Mouse (Mus musculus): Measurements from ENCODE around the gene Asgr1. TPM values are rescaled to one million over a fixed set of nuclear protein-coding genes. Genes with fewer than 3 reads are reported as not detected.
A peak's percentile ranks its signal among the peaks of the same experiment; 100 is the strongest.

The Asgr1 gene
- polyA plus RNA-seq (2015; fragmentation: Nextera tagmentation; extraction: Ambion mirVana): 1.3 and 1.4 TPM in 2 replicates

GRCm38 (mm10) chr11:70053898-70054570 lies at the start of gene Asgr1:
Gene Asgr1, plus strand, starts transcription at chr11:70054085.
- Histone ChIP-seq H3K4me3 (ENCODE audit: low read length) (no peak within 1 kb of the TSS), H3K27me3 (ENCODE audit: insufficient read depth, low read length) (no peaks in the 10 kb centered on the region), H3K9ac (replicated peaks; ENCODE audit: low read length) (no peak within 1 kb of the TSS; the same call in 1 of the 2 replicates), H3K27ac (ENCODE audit: low read length) (no peak within 1 kb of the TSS), H3K9me3 (ENCODE audit: low read length) (no peaks in the 10 kb centered on the region), H3K4me1 (ENCODE audit: insufficient read depth, low read length) (peaks cover 4% of the 10 kb centered on the region; the same call in 1 of the 2 replicates), H3K36me3 (ENCODE audit: insufficient read depth, low read length) (no peaks in the 10 kb centered on the region), H3K4me2 (replicated peaks; ENCODE audit: low read depth, low read length) (no peak within 1 kb of the TSS)
- 87% methylated on average over 10 of the region's 10 CpGs for WGBS
- no peak for ATAC-seq (ENCODE audit: low FRiP score, low TSS enrichment)

GRCm38 (mm10) chr11:70005521-70005920 lies 48.4 kb upstream of the Asgr1 start:
- no peak overlapping the region for H3K27ac ChIP-seq (ENCODE audit: low read length)
- no peak overlapping the region for H3K4me2 ChIP-seq (replicated peaks; ENCODE audit: low read depth, low read length)
- H3K9ac ChIP-seq (replicated peaks; ENCODE audit: low read length): no peak overlapping the region
- peaks cover 61% of the 10 kb centered on the region for H3K36me3 ChIP-seq (ENCODE audit: insufficient read depth, low read length)
- H3K4me1 ChIP-seq (ENCODE audit: insufficient read depth, low read length): peaks cover 25% of the 10 kb centered on the region
- 56% methylated on average over 5 of the region's 5 CpGs for WGBS
- H3K4me3 ChIP-seq (ENCODE audit: low read length): no peak overlapping the region
- peak; percentile 36; the same call in 1 of the 2 replicates for ATAC-seq (ENCODE audit: low FRiP score, low TSS enrichment)
- no peaks in the 10 kb centered on the region for H3K9me3 ChIP-seq (ENCODE audit: low read length)
- H3K27me3 ChIP-seq (ENCODE audit: insufficient read depth, low read length): no peaks in the 10 kb centered on the region

- WGBS: 73% methylated on average over 6 of the region's 6 CpGs
- no peaks in the 10 kb centered on the region for H3K27me3 ChIP-seq (ENCODE audit: insufficient read depth, low read length)
- H3K4me1 ChIP-seq (ENCODE audit: insufficient read depth, low read length): peaks cover 12% of the 10 kb centered on the region
- no peak overlapping the region for H3K4me2 ChIP-seq (replicated peaks; ENCODE audit: low read depth, low read length)
- no peak for ATAC-seq (ENCODE audit: low FRiP score, low TSS enrichment)
- no peak overlapping the region for H3K9ac ChIP-seq (replicated peaks; ENCODE audit: low read length)
- H3K9me3 ChIP-seq (ENCODE audit: low read length): no peaks in the 10 kb centered on the region
- no peak overlapping the region for H3K27ac ChIP-seq (ENCODE audit: low read length)
- H3K4me3 ChIP-seq (ENCODE audit: low read length): no peak overlapping the region
- peaks cover 85% of the 10 kb centered on the region for H3K36me3 ChIP-seq (ENCODE audit: insufficient read depth, low read length)
These were observed 43.9 kb upstream of the Asgr1 start for GRCm38 (mm10) chr11:70010033-70010432.

GRCm38 (mm10) chr11:70010548-70010947 lies 43.3 kb upstream of the Asgr1 start:
- WGBS: 83% methylated on average over 12 of the region's 12 CpGs
- ATAC-seq (ENCODE audit: low FRiP score, low TSS enrichment): no peak

GRCm38 (mm10) chr11:70010961-70011360 lies 42.9 kb upstream of the Asgr1 start:
- H3K4me2 ChIP-seq (replicated peaks; ENCODE audit: low read depth, low read length): no peak overlapping the region
- 87% methylated on average over 10 of the region's 10 CpGs for WGBS
- no peaks in the 10 kb centered on the region for H3K9me3 ChIP-seq (ENCODE audit: low read length)
- no peak overlapping the region for H3K4me3 ChIP-seq (ENCODE audit: low read length)
- H3K9ac ChIP-seq (replicated peaks; ENCODE audit: low read length): no peak overlapping the region
- ATAC-seq (ENCODE audit: low FRiP score, low TSS enrichment): no peak
- H3K27ac ChIP-seq (ENCODE audit: low read length): no peak overlapping the region
- peaks cover 16% of the 10 kb centered on the region for H3K4me1 ChIP-seq (ENCODE audit: insufficient read depth, low read length)
- H3K36me3 ChIP-seq (ENCODE audit: insufficient read depth, low read length): peaks cover 76% of the 10 kb centered on the region
- no peaks in the 10 kb centered on the region for H3K27me3 ChIP-seq (ENCODE audit: insufficient read depth, low read length)

More at GRCm38 (mm10) chr11:70010548-70010947, 43.3 kb upstream of the Asgr1 start:
- H3K4me2 ChIP-seq (replicated peaks; ENCODE audit: low read depth, low read length): no peak overlapping the region
- H3K9ac ChIP-seq (replicated peaks; ENCODE audit: low read length): no peak overlapping the region
- H3K36me3 ChIP-seq (ENCODE audit: insufficient read depth, low read length): peaks cover 80% of the 10 kb centered on the region
- H3K27me3 ChIP-seq (ENCODE audit: insufficient read depth, low read length): no peaks in the 10 kb centered on the region
- no peak overlapping the region for H3K27ac ChIP-seq (ENCODE audit: low read length)
- H3K9me3 ChIP-seq (ENCODE audit: low read length): no peaks in the 10 kb centered on the region
- peaks cover 14% of the 10 kb centered on the region for H3K4me1 ChIP-seq (ENCODE audit: insufficient read depth, low read length)
- H3K4me3 ChIP-seq (ENCODE audit: low read length): no peak overlapping the region

GRCm38 (mm10) chr11:70012931-70013330 lies 41.0 kb upstream of the Asgr1 start:
- H3K9ac ChIP-seq (replicated peaks; ENCODE audit: low read length): no peak overlapping the region
- H3K4me2 ChIP-seq (replicated peaks; ENCODE audit: low read depth, low read length): no peak overlapping the region
- H3K9me3 ChIP-seq (ENCODE audit: low read length): no peaks in the 10 kb centered on the region
- 89% methylated on average over 9 of the region's 9 CpGs for WGBS
- no peaks in the 10 kb centered on the region for H3K27me3 ChIP-seq (ENCODE audit: insufficient read depth, low read length)
- ATAC-seq (ENCODE audit: low FRiP score, low TSS enrichment): no peak
- peaks cover 29% of the 10 kb centered on the region for H3K4me1 ChIP-seq (ENCODE audit: insufficient read depth, low read length)
- no peak overlapping the region for H3K4me3 ChIP-seq (ENCODE audit: low read length)
- H3K36me3 ChIP-seq (ENCODE audit: insufficient read depth, low read length): peaks cover 57% of the 10 kb centered on the region
- no peak overlapping the region for H3K27ac ChIP-seq (ENCODE audit: low read length)

- H3K9ac ChIP-seq (replicated peaks; ENCODE audit: low read length): no peak overlapping the region
- H3K9me3 ChIP-seq (ENCODE audit: low read length): no peaks in the 10 kb centered on the region
- peaks cover 52% of the 10 kb centered on the region for H3K36me3 ChIP-seq (ENCODE audit: insufficient read depth, low read length)
- no peak overlapping the region for H3K27ac ChIP-seq (ENCODE audit: low read length)
- no peaks in the 10 kb centered on the region for H3K27me3 ChIP-seq (ENCODE audit: insufficient read depth, low read length)
- H3K4me1 ChIP-seq (ENCODE audit: insufficient read depth, low read length): peaks cover 32% of the 10 kb centered on the region
- H3K4me3 ChIP-seq (ENCODE audit: low read length): no peak overlapping the region
- WGBS: 87% methylated on average over 3 of the region's 3 CpGs
- no peak for ATAC-seq (ENCODE audit: low FRiP score, low TSS enrichment)
- no peak overlapping the region for H3K4me2 ChIP-seq (replicated peaks; ENCODE audit: low read depth, low read length)
These were observed 40.5 kb upstream of the Asgr1 start for GRCm38 (mm10) chr11:70013408-70013807.

- Histone ChIP-seq H3K9ac (replicated peaks; ENCODE audit: low read length) (peak overlapping the region; percentile 81; the same call in 1 of the 2 replicates), H3K4me2 (replicated peaks; ENCODE audit: low read depth, low read length) (peak overlapping the region; percentile 90; the same call in 1 of the 2 replicates), H3K4me1 (ENCODE audit: insufficient read depth, low read length) (peaks cover 38% of the 10 kb centered on the region), H3K4me3 (ENCODE audit: low read length) (no peak overlapping the region), H3K36me3 (ENCODE audit: insufficient read depth, low read length) (peaks cover 45% of the 10 kb centered on the region), H3K27me3 (ENCODE audit: insufficient read depth, low read length) (no peaks in the 10 kb centered on the region), H3K27ac (ENCODE audit: low read length) (peak overlapping the region; percentile 84; the same call in 1 of the 2 replicates), H3K9me3 (ENCODE audit: low read length) (no peaks in the 10 kb centered on the region)
- ATAC-seq (ENCODE audit: low FRiP score, low TSS enrichment): no peak
- 43% methylated on average over 5 of the region's 5 CpGs for WGBS
These were observed 39.8 kb upstream of the Asgr1 start for GRCm38 (mm10) chr11:70014051-70014450.

- H3K4me1 ChIP-seq (ENCODE audit: insufficient read depth, low read length): peaks cover 47% of the 10 kb centered on the region
- no peaks in the 10 kb centered on the region for H3K27me3 ChIP-seq (ENCODE audit: insufficient read depth, low read length)
- H3K4me3 ChIP-seq (ENCODE audit: low read length): peak within 1 kb of the TSS; percentile 72
- peak within 1 kb of the TSS; percentile 90 for H3K4me2 ChIP-seq (replicated peaks; ENCODE audit: low read depth, low read length)
- peak within 1 kb of the TSS; percentile 84 for H3K27ac ChIP-seq (ENCODE audit: low read length)
- peak; percentile 85 for ATAC-seq (ENCODE audit: low FRiP score, low TSS enrichment)
- peaks cover 36% of the 10 kb centered on the region for H3K36me3 ChIP-seq (ENCODE audit: insufficient read depth, low read length)
- peak within 1 kb of the TSS; percentile 81 for H3K9ac ChIP-seq (replicated peaks; ENCODE audit: low read length)
- H3K9me3 ChIP-seq (ENCODE audit: low read length): no peaks in the 10 kb centered on the region
- under 1% methylated on average over 35 of the region's 35 CpGs for WGBS
These were observed 38.9 kb upstream of the Asgr1 start, which contains the start of gene Acadvl for GRCm38 (mm10) chr11:70014880-70015558. Gene Acadvl, minus strand, starts transcription at chr11:70015411.

- peak overlapping the region; percentile 72; the same call in 1 of the 2 replicates for H3K4me3 ChIP-seq (ENCODE audit: low read length)
- no peaks in the 10 kb centered on the region for H3K9me3 ChIP-seq (ENCODE audit: low read length)
- no peak for ATAC-seq (ENCODE audit: low FRiP score, low TSS enrichment)
- H3K4me1 ChIP-seq (ENCODE audit: insufficient read depth, low read length): peaks cover 53% of the 10 kb centered on the region
- no peak overlapping the region for H3K9ac ChIP-seq (replicated peaks; ENCODE audit: low read length)
- H3K27me3 ChIP-seq (ENCODE audit: insufficient read depth, low read length): no peaks in the 10 kb centered on the region
- H3K4me2 ChIP-seq (replicated peaks; ENCODE audit: low read depth, low read length): peak overlapping the region; percentile 90
- 66% methylated on average over 6 of the region's 6 CpGs for WGBS
- H3K36me3 ChIP-seq (ENCODE audit: insufficient read depth, low read length): peaks cover 29% of the 10 kb centered on the region
- no peak overlapping the region for H3K27ac ChIP-seq (ENCODE audit: low read length)
These were observed 38.2 kb upstream of the Asgr1 start for GRCm38 (mm10) chr11:70015677-70016076.

Data from kidney, embryonic 16.5 days (tissue).